Mouse (Mus musculus) heart, postnatal 0 days (tissue): ENCODE measurements around the gene Slc9b2. TPM values are rescaled to one million over a fixed set of nuclear protein-coding genes. Genes with fewer than 3 reads are reported as not detected.

Experiments used
- ATAC-seq: fragments of 200-750 bp; cut with Nextera tagmentation; 2 replicates; pipeline ENCODE4 v1.8.0; 2017; ENCODE audit warnings: low read depth, moderate number of reproducible peaks, moderate library complexity; ENCODE audit not compliant: insufficient read depth
- DNase-seq: peaks from one replicate; pipeline ENCODE4 v3.0.0-alpha.2; 2016; ENCODE audit warnings: low spot score
- H3K27ac ChIP-seq: fragments of 300-500 bp; sonication (generic); 2 replicates; pipeline ENCODE4 v1.5.1; 2014; ENCODE audit warnings: low read depth, mild to moderate bottlenecking
- H3K27me3 ChIP-seq: fragments of 300-500 bp; sonication (generic); 2 replicates; pipeline ENCODE4 v1.6.1; 2014; ENCODE audit warnings: low read length, mixed read lengths; ENCODE audit not compliant: control insufficient read depth, insufficient read depth
- H3K36me3 ChIP-seq: fragments of 300-500 bp; sonication (generic); replicated peaks from 2 replicates; pipeline ENCODE4 v1.6.1; 2014; ENCODE audit warnings: low read length, mixed read lengths; ENCODE audit not compliant: control insufficient read depth, insufficient read depth
- H3K4me1 ChIP-seq: fragments of 300-500 bp; sonication (generic); 2 replicates; pipeline ENCODE4 v1.6.1; 2014; ENCODE audit warnings: antibody characterized with exemption; ENCODE audit not compliant: control insufficient read depth, insufficient read depth
- H3K4me2 ChIP-seq: fragments of 300-500 bp; sonication (generic); 2 replicates; pipeline ENCODE4 v1.6.1; 2014; ENCODE audit warnings: low read depth, mild to moderate bottlenecking, low read length, moderate library complexity
- H3K4me3 ChIP-seq: fragments of 300-500 bp; sonication (generic); 2 replicates; pipeline ENCODE4 v1.5.1; 2014; ENCODE audit warnings: low read depth, low read length
- H3K9ac ChIP-seq: fragments of 300-500 bp; sonication (generic); replicated peaks from 2 replicates; pipeline ENCODE4 v1.6.1; 2014; ENCODE audit warnings: low read depth, low read length, mixed read lengths
- H3K9me3 ChIP-seq: fragments of 300-500 bp; sonication (generic); replicated peaks from 2 replicates; pipeline ENCODE4 v1.6.1; 2016; ENCODE audit warnings: low read length; ENCODE audit not compliant: control insufficient read depth
- CTCF ChIP-seq: IDR thresholded peaks from 2 replicates; pipeline ENCODE4 v1.5.1; 2016; ENCODE audit warnings: antibody characterized with exemption, control low read depth, low read depth
- EP300 ChIP-seq: IDR thresholded peaks from 2 replicates; pipeline ENCODE4 v1.6.1; 2016; ENCODE audit warnings: antibody characterized with exemption, low read depth
- WGBS: fragments of 180-500 bp; shearing (Covaris S2); extraction: QIAGEN DNeasy Blood & Tissue Kit; methylation state at CpG from one replicate; pipeline ENCODE4 v1.1.7; 2014; 5-methylcytosine and 5-hydroxymethylcytosine counted together
- polyA plus RNA-seq: library from polyadenylated mRNA; unstranded; fragments of >200 nt; fragmentation: Nextera tagmentation; extraction: Ambion mirVana; gene quantifications from 2 replicates; pipeline ENCODE4 v1.2.1, GENCODE M21; 2015
- total RNA-seq: library from RNA; depleted of rRNA; stranded (reverse); fragments of >200 nt; gene quantifications from 2 replicates; pipeline ENCODE4 v1.2.3, GENCODE M21; 2014; ENCODE audit warnings: low replicate concordance

Gene Slc9b2
- total and polyA plus RNA-seq, 2 experiments from 2014 or later, result 0.11 TPM; not detected in 1

DNA sequence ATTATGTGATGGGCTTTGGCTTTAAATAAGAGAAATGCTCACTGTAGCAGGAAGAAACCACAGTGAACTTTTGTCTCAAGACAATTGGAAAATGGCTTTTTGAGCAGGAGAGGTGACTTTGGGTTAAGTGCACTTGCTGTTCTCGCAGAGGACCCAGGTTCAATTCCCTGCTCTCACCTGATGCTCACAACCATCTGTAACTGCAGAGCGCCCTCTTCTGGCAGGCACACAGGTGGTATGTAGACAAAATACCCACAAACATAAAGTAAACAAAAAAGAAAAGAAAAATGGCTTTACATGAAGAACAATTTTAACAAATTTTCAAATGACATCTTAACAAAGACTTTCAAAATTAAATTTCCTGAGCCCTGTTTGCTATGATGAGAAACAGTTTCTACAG is 20.1 kb downstream of the Slc9b2 start:
- Histone ChIP-seq H3K27me3 (no peaks in the 10 kb centered on the region), H3K4me3 (no peak overlapping the region), H3K4me1 (no peaks in the 10 kb centered on the region), H3K9me3 (no peaks in the 10 kb centered on the region), H3K9ac (no peak overlapping the region), H3K4me2 (no peak overlapping the region), H3K27ac (no peak overlapping the region), H3K36me3 (no peaks in the 10 kb centered on the region)
- ATAC-seq (no peak), DNase-seq (no peak)
- TF ChIP-seq EP300 (no peak), CTCF (no peak)
- WGBS, result 49% methylated on average over 2 of the region's 2 CpGs

GRCm38 (mm10) chr3:135328560-135328959 is 21.1 kb downstream of the Slc9b2 start:
- H3K36me3 ChIP-seq, result no peaks in the 10 kb centered on the region
- no peak overlapping the region for H3K4me3 ChIP-seq
- no peaks in the 10 kb centered on the region for H3K9me3 ChIP-seq
- H3K27me3 ChIP-seq, result no peaks in the 10 kb centered on the region
- ATAC-seq, result no peak
- no peaks in the 10 kb centered on the region for H3K4me1 ChIP-seq
- no peak overlapping the region for H3K4me2 ChIP-seq
- 43% methylated on average over 3 of the region's 3 CpGs for WGBS
- TF ChIP-seq CTCF, result peak; percentile 41
- no peak for TF ChIP-seq EP300
- no peak for DNase-seq
- no peak overlapping the region for H3K9ac ChIP-seq
- H3K27ac ChIP-seq, result no peak overlapping the region

- Histone ChIP-seq H3K9ac (no peak overlapping the region), H3K9me3 (no peaks in the 10 kb centered on the region), H3K27ac (no peak overlapping the region), H3K27me3 (no peaks in the 10 kb centered on the region), H3K4me3 (no peak overlapping the region), H3K4me1 (no peaks in the 10 kb centered on the region), H3K4me2 (no peak overlapping the region), H3K36me3 (no peaks in the 10 kb centered on the region)
- no peak for ATAC-seq
- DNase-seq, result no peak
- TF ChIP-seq CTCF (no peak), EP300 (no peak)
Measured at GRCm38 (mm10) chr3:135332691-135333090, 25.2 kb downstream of the Slc9b2 start.

DNA sequence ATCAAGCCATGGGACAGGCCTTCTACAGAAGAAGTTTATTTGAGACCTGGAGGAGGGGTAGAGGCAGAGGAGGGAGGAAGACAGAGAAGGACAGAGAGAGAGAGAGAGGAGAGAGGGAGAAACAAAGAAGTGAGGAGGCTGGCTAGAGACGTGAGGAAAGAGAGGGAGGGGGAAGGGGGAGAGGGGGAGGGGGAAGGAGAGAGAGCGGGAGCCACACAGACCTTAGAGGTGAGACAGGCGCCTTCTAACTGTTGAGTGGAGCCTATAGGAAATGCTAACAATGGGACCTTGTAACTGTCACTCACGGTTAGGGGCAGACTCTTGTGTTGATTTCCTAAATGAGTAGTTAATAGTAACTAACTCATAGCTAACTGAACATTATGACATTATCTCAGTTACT is 26.3 kb downstream of the Slc9b2 start:
- H3K27me3 ChIP-seq, result no peaks in the 10 kb centered on the region
- H3K27ac ChIP-seq, result no peak overlapping the region
- no peak overlapping the region for H3K9ac ChIP-seq
- no peak for DNase-seq
- H3K4me1 ChIP-seq, result no peaks in the 10 kb centered on the region
- H3K4me2 ChIP-seq, result no peak overlapping the region
- no peaks in the 10 kb centered on the region for H3K36me3 ChIP-seq
- no peak for ATAC-seq
- WGBS, result 45% methylated on average over 4 of the region's 4 CpGs
- H3K9me3 ChIP-seq, result no peaks in the 10 kb centered on the region
- TF ChIP-seq EP300 (no peak), CTCF (no peak)
- H3K4me3 ChIP-seq, result no peak overlapping the region

DNA sequence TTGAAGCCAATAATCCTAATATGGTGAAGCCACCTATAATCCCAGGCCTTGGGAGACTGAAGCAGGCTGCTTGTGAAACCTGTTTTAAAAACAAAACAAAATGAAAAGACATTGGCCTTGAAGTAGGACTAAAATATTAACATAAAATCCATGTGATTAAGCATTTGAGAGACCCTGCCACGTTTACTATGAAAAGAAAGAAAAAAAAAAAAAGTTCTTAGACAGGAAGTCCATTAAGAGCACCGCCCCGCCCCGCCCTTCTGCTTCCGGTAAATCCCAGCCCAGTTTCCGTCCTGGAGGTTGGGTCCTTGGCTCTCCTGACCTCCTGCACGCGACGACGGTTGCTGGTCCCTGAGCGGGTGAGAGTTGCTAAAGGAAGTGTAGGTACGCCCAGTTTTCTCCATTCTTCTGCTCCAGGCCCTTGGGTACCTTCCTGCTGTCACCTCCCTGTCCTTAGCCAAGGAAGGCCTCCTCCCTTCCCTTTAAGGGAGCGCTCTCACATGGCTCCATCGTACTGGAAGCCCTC is 40.3 kb downstream of the Slc9b2 start, which contains the start of gene Slc9b1:
TSS of gene Slc9b1 (plus strand) at position 291 of the 526 bp plus-strand sequence.
- no peak for TF ChIP-seq CTCF
- TF ChIP-seq EP300, result no peak
- 74% methylated on average over 14 of the region's 14 CpGs for WGBS
- DNase-seq, result no peak

GRCm38 (mm10) chr3:135349022-135349421 is 41.5 kb downstream of the Slc9b2 start:
- Histone ChIP-seq H3K27me3 (no peaks in the 10 kb centered on the region), H3K4me2 (no peak overlapping the region), H3K27ac (no peak overlapping the region), H3K4me1 (no peaks in the 10 kb centered on the region), H3K9ac (no peak overlapping the region), H3K4me3 (no peak overlapping the region), H3K9me3 (no peaks in the 10 kb centered on the region), H3K36me3 (no peaks in the 10 kb centered on the region)
- no peak for DNase-seq
- no peak for ATAC-seq
- TF ChIP-seq CTCF (no peak), EP300 (no peak)

More for the DNA sequence above, 40.3 kb downstream of the Slc9b2 start, which contains the start of gene Slc9b1:
- no peak within 1 kb of the TSS for H3K9ac ChIP-seq
- ATAC-seq, result no peak
- H3K4me2 ChIP-seq, result no peak within 1 kb of the TSS
- H3K36me3 ChIP-seq, result no peaks in the 10 kb centered on the region
- no peaks in the 10 kb centered on the region for H3K4me1 ChIP-seq
- H3K27ac ChIP-seq, result no peak within 1 kb of the TSS
- no peaks in the 10 kb centered on the region for H3K27me3 ChIP-seq
- H3K9me3 ChIP-seq, result no peaks in the 10 kb centered on the region
- H3K4me3 ChIP-seq, result no peak within 1 kb of the TSS
